Mouse (Mus musculus): Measurements from ENCODE around the gene Scyl2. TPM values are rescaled to one million over a fixed set of nuclear protein-coding genes. Genes with fewer than 3 reads are reported as not detected.
"Not testable (repeated sequence)": the region's sequence is repeated elsewhere in the genome, so short reads cannot be mapped to it uniquely, and the experiment has no call there.

The Scyl2 gene
- polyA plus RNA-seq, 1 experiment from 2014 or later = 9.0 TPM

GRCm38 (mm10) chr10:89676609-89677008 lies 9.5 kb downstream of the Scyl2 start:
- Histone ChIP-seq H3K9me3 (no peaks in the 10 kb centered on the region), H3K4me1 (peaks cover 4% of the 10 kb centered on the region; the same call in 1 of the 2 replicates), H3K36me3 (no peaks in the 10 kb centered on the region), H3K4me2 (replicated peaks) (no peak overlapping the region), H3K4me3 (no peak overlapping the region), H3K9ac (replicated peaks) (no peak overlapping the region), H3K27me3 (no peaks in the 10 kb centered on the region), H3K27ac (replicated peaks) (0 out of 2 replicates have a peak overlapping the region, but pooled peaks have one; percentile 28)
- WGBS = 37% methylated on average over 4 of the region's 4 CpGs
- peak; percentile 46; the same call in 1 of the 2 replicates for ATAC-seq (replicated peaks)

GRCm38 (mm10) chr10:89670371-89670770 lies 15.7 kb downstream of the Scyl2 start:
- H3K4me3 ChIP-seq; H3K27ac ChIP-seq (replicated peaks); H3K27me3 ChIP-seq; ATAC-seq (replicated peaks); H3K4me1 ChIP-seq; H3K4me2 ChIP-seq (replicated peaks); H3K9ac ChIP-seq (replicated peaks); H3K9me3 ChIP-seq; H3K36me3 ChIP-seq: not testable (repeated sequence)
- WGBS = 96% methylated on average over 5 of the region's 5 CpGs

GRCm38 (mm10) chr10:89667571-89667970 lies 18.5 kb downstream of the Scyl2 start:
- H3K36me3 ChIP-seq = peaks cover 12% of the 10 kb centered on the region; the same call in 1 of the 2 replicates
- H3K27me3 ChIP-seq = no peaks in the 10 kb centered on the region
- no peak overlapping the region for H3K27ac ChIP-seq (replicated peaks)
- ATAC-seq (replicated peaks) = no peak
- no peaks in the 10 kb centered on the region for H3K4me1 ChIP-seq
- H3K4me2 ChIP-seq (replicated peaks) = no peak overlapping the region
- no peak overlapping the region for H3K4me3 ChIP-seq
- 83% methylated on average over 7 of the region's 7 CpGs for WGBS
- no peaks in the 10 kb centered on the region for H3K9me3 ChIP-seq
- H3K9ac ChIP-seq (replicated peaks) = no peak overlapping the region

- H3K4me1 ChIP-seq = no peaks in the 10 kb centered on the region
- ATAC-seq (replicated peaks) = no peak
- whole genome bisulfite sequencing = 94% methylated on average over 9 of the region's 9 CpGs
- no peak overlapping the region for H3K27ac ChIP-seq (replicated peaks)
- H3K9me3 ChIP-seq = no peaks in the 10 kb centered on the region
- H3K9ac ChIP-seq (replicated peaks) = no peak overlapping the region
- no peak overlapping the region for H3K4me3 ChIP-seq
- no peaks in the 10 kb centered on the region for H3K27me3 ChIP-seq
- peaks cover 25% of the 10 kb centered on the region; the same call in 1 of the 2 replicates for H3K36me3 ChIP-seq
- H3K4me2 ChIP-seq (replicated peaks) = no peak overlapping the region
Observed at GRCm38 (mm10) chr10:89665679-89666078, 20.4 kb downstream of the Scyl2 start.

GRCm38 (mm10) chr10:89664977-89665645 lies 21.0 kb downstream of the Scyl2 start:
- WGBS = 95% methylated on average over 8 of the region's 8 CpGs
- no peak for ATAC-seq (replicated peaks)
- H3K9me3 ChIP-seq = no peaks in the 10 kb centered on the region

GRCm38 (mm10) chr10:89656366-89656765 lies 29.7 kb downstream of the Scyl2 start:
- WGBS = 66% methylated on average over 5 of the region's 5 CpGs

More at GRCm38 (mm10) chr10:89664977-89665645, 21.0 kb downstream of the Scyl2 start:
- no peaks in the 10 kb centered on the region for H3K4me1 ChIP-seq
- H3K4me2 ChIP-seq (replicated peaks) = no peak overlapping the region
- no peak overlapping the region for H3K4me3 ChIP-seq
- no peaks in the 10 kb centered on the region for H3K27me3 ChIP-seq
- H3K9ac ChIP-seq (replicated peaks) = no peak overlapping the region
- H3K27ac ChIP-seq (replicated peaks) = no peak overlapping the region
- peaks cover 29% of the 10 kb centered on the region; the same call in 1 of the 2 replicates for H3K36me3 ChIP-seq

GRCm38 (mm10) chr10:89652912-89653311 lies 33.2 kb downstream of the Scyl2 start:
- 79% methylated on average over 8 of the region's 8 CpGs for WGBS

More at GRCm38 (mm10) chr10:89656366-89656765, 29.7 kb downstream of the Scyl2 start:
- Histone ChIP-seq H3K27me3 (no peaks in the 10 kb centered on the region), H3K36me3 (peaks cover 62% of the 10 kb centered on the region), H3K27ac (replicated peaks) (no peak overlapping the region), H3K4me3 (no peak overlapping the region), H3K9me3 (no peaks in the 10 kb centered on the region), H3K4me2 (replicated peaks) (no peak overlapping the region), H3K9ac (replicated peaks) (no peak overlapping the region), H3K4me1 (no peaks in the 10 kb centered on the region)
- ATAC-seq (replicated peaks) = no peak

GRCm38 (mm10) chr10:89651691-89652090 lies 34.4 kb downstream of the Scyl2 start:
- Histone ChIP-seq H3K27me3 (no peaks in the 10 kb centered on the region), H3K4me1 (no peaks in the 10 kb centered on the region), H3K4me2 (replicated peaks) (no peak overlapping the region), H3K36me3 (peaks cover 61% of the 10 kb centered on the region), H3K9me3 (no peaks in the 10 kb centered on the region), H3K4me3 (no peak overlapping the region), H3K9ac (replicated peaks) (no peak overlapping the region), H3K27ac (replicated peaks) (no peak overlapping the region)
- 86% methylated on average over 1 of the region's 1 CpGs for WGBS
- ATAC-seq (replicated peaks) = no peak

More at GRCm38 (mm10) chr10:89652912-89653311, 33.2 kb downstream of the Scyl2 start:
- Histone ChIP-seq H3K9me3 (no peaks in the 10 kb centered on the region), H3K4me2 (replicated peaks) (no peak overlapping the region), H3K27ac (replicated peaks) (no peak overlapping the region), H3K9ac (replicated peaks) (no peak overlapping the region), H3K27me3 (no peaks in the 10 kb centered on the region), H3K4me1 (no peaks in the 10 kb centered on the region), H3K36me3 (peaks cover 63% of the 10 kb centered on the region), H3K4me3 (no peak overlapping the region)
- no peak for ATAC-seq (replicated peaks)

GRCm38 (mm10) chr10:89646918-89647317 lies 39.2 kb downstream of the Scyl2 start:
- Histone ChIP-seq H3K27me3 (no peaks in the 10 kb centered on the region), H3K36me3 (peaks cover 64% of the 10 kb centered on the region), H3K4me3 (no peak overlapping the region), H3K4me1 (no peaks in the 10 kb centered on the region), H3K27ac (replicated peaks) (no peak overlapping the region), H3K9ac (replicated peaks) (no peak overlapping the region), H3K4me2 (replicated peaks) (no peak overlapping the region), H3K9me3 (no peaks in the 10 kb centered on the region)
- ATAC-seq (replicated peaks) = no peak
- WGBS = 94% methylated on average over 9 of the region's 9 CpGs

- WGBS = 92% methylated on average over 3 of the region's 3 CpGs
- Histone ChIP-seq H3K27me3 (no peaks in the 10 kb centered on the region), H3K4me2 (replicated peaks) (no peak overlapping the region), H3K27ac (replicated peaks) (no peak overlapping the region), H3K36me3 (peaks cover 27% of the 10 kb centered on the region), H3K4me3 (no peak overlapping the region), H3K9ac (replicated peaks) (no peak overlapping the region), H3K9me3 (no peaks in the 10 kb centered on the region), H3K4me1 (0 out of 2 replicates have a peak, but pooled peaks cover 3% of the 10 kb centered on the region)
- ATAC-seq (replicated peaks) = no peak
Observed at GRCm38 (mm10) chr10:89637001-89637400, 49.1 kb downstream of the Scyl2 start.

- Histone ChIP-seq H3K27me3 (no peaks in the 10 kb centered on the region), H3K4me1 (0 out of 2 replicates have a peak, but pooled peaks cover 3% of the 10 kb centered on the region), H3K36me3 (peaks cover 9% of the 10 kb centered on the region), H3K4me2 (replicated peaks) (no peak overlapping the region), H3K9me3 (no peaks in the 10 kb centered on the region), H3K9ac (replicated peaks) (no peak overlapping the region), H3K27ac (replicated peaks) (no peak overlapping the region), H3K4me3 (no peak overlapping the region)
- ATAC-seq (replicated peaks) = peak; percentile 66
- WGBS = 73% methylated on average over 5 of the region's 5 CpGs
Observed at GRCm38 (mm10) chr10:89635018-89635417, 51.1 kb downstream of the Scyl2 start.

- WGBS = 95% methylated on average over 7 of the region's 7 CpGs
- H3K9me3 ChIP-seq = no peaks in the 10 kb centered on the region
- H3K9ac ChIP-seq (replicated peaks) = no peak overlapping the region
- no peak for ATAC-seq (replicated peaks)
- H3K4me3 ChIP-seq = no peak overlapping the region
- no peak overlapping the region for H3K4me2 ChIP-seq (replicated peaks)
- no peaks in the 10 kb centered on the region for H3K27me3 ChIP-seq
- no peak overlapping the region for H3K27ac ChIP-seq (replicated peaks)
- 0 out of 2 replicates have a peak, but pooled peaks cover 3% of the 10 kb centered on the region for H3K4me1 ChIP-seq
- peaks cover 4% of the 10 kb centered on the region for H3K36me3 ChIP-seq
Observed at GRCm38 (mm10) chr10:89633736-89634426, 52.2 kb downstream of the Scyl2 start.
